ENCODE assay signal across 7 mouse cellular contexts in the genomic region with DNA sequence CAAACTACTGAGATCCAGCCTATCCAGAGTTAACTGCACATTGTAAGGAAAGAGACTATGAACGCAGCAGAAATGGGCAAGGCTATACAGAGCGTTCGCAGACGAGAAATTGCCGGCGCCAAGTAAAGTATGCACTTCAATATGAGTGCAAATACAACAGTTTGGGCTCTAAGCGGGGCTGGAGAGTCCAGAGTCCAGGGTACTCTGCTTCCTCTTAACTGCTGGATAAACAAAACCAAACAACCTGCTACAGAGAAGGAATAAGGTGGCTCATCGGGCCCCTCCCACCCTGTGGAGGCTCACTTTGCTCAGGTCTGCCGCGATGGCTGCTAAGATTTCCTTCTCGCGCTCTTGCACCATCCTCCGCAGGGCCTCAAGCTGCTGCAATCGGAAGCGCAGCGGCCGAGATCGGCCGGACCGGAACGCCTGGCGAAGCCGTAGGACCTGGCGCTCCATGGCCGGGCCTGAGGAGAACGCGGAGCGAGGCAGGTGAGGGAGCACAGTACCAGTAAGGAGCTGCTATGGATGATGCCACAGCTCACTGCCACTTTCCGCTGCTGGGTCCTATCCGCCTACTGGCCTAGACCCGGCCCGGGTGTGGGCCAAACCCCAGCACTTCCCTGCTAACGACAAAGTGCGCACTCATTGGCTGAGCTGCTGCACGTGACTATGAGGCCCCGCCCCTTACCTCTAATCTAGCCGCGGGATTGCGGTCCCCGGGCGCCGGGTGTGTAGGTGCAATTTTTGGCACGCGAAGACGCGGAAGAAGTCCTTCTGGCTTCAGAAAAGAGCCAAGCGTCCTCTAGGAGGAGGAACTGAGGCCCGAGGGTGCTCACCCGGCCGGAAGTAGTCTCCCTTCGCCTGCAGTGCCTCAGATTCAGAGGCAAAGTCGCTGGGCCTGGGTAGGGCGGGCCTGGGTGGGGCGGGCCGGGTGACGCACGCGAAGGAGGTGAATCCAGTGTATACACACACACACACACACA. TPM values are rescaled to one million over a fixed set of nuclear protein-coding genes. Genes with fewer than 3 reads are reported as not detected.
DNase-seq lines count a peak whose midpoint lies in the region; ATAC-seq and TF ChIP-seq lines count a peak whose summit lies in the region.

TSS of gene Aldh3a2 (minus strand) at position 914 of the 983 bp plus-strand sequence.

- H3K4me1 ChIP-seq in embryonic facial prominence, embryonic 12.5 days, result peaks cover 6% of the 10 kb centered on the region; the same call in 1 of the 2 replicates
- H3K4me1 ChIP-seq in kidney, adult 2 months (ENCODE audit: control insufficient read depth, insufficient read depth, low read length), result no peaks in the 10 kb centered on the region; the same call in 1 of the 2 replicates
- H3K4me1 ChIP-seq in limb, embryonic 12.5 days (replicated peaks), result peaks cover 5% of the 10 kb centered on the region; the same call in 1 of the 2 replicates
- peaks cover 14% of the 10 kb centered on the region for H3K4me1 ChIP-seq in midbrain, embryonic 15.5 days
- no peaks in the 10 kb centered on the region for H3K4me1 ChIP-seq in spleen, adult 2 months (ENCODE audit: control insufficient read depth, insufficient read depth, insufficient read length)

- peak; percentile 98 for ATAC-seq in embryonic facial prominence, embryonic 12.5 days (ENCODE audit: insufficient number of reproducible peaks, insufficient read depth, low FRiP score, low TSS enrichment)
- ATAC-seq in limb, embryonic 12.5 days (ENCODE audit: insufficient number of reproducible peaks, insufficient read depth, low FRiP score, low TSS enrichment, low read depth), result peak; percentile 99
- ATAC-seq in midbrain, embryonic 15.5 days (replicated peaks), result peak; percentile 100

- H3K27ac ChIP-seq in embryonic facial prominence, embryonic 12.5 days, result peak within 1 kb of the TSS; percentile 91
- peak within 1 kb of the TSS; percentile 97 for H3K27ac ChIP-seq in kidney, adult 2 months (ENCODE audit: insufficient read depth, low read depth, low read length)
- H3K27ac ChIP-seq in limb, embryonic 12.5 days, result peak within 1 kb of the TSS; percentile 92
- H3K27ac ChIP-seq in midbrain, embryonic 15.5 days, result peak within 1 kb of the TSS; percentile 93
- H3K27ac ChIP-seq in spleen, adult 2 months (ENCODE audit: insufficient read depth, low read length), result peak within 1 kb of the TSS; percentile 96

- peak within 1 kb of the TSS; percentile 61 for H3K4me2 ChIP-seq in embryonic facial prominence, embryonic 12.5 days (replicated peaks)
- peak within 1 kb of the TSS; percentile 78 for H3K4me2 ChIP-seq in limb, embryonic 12.5 days
- peak within 1 kb of the TSS; percentile 67 for H3K4me2 ChIP-seq in midbrain, embryonic 15.5 days

- no peaks in the 10 kb centered on the region for H3K9me3 ChIP-seq in embryonic facial prominence, embryonic 12.5 days
- H3K9me3 ChIP-seq in limb, embryonic 12.5 days, result no peaks in the 10 kb centered on the region
- no peaks in the 10 kb centered on the region for H3K9me3 ChIP-seq in midbrain, embryonic 15.5 days

- peak within 1 kb of the TSS; percentile 69 for H3K4me3 ChIP-seq in embryonic facial prominence, embryonic 12.5 days
- peak within 1 kb of the TSS; percentile 88 for H3K4me3 ChIP-seq in kidney, adult 2 months (ENCODE audit: insufficient read depth, low read depth, low read length)
- peak within 1 kb of the TSS; percentile 68 for H3K4me3 ChIP-seq in limb, embryonic 12.5 days (replicated peaks)
- peak within 1 kb of the TSS; percentile 71 for H3K4me3 ChIP-seq in midbrain, embryonic 15.5 days
- peak within 1 kb of the TSS; percentile 93 for H3K4me3 ChIP-seq in spleen, adult 2 months (ENCODE audit: extremely low read depth, insufficient read depth, insufficient read length)

- TF ChIP-seq CTCF in kidney, adult 2 months (conservative IDR thresholded peaks at IDR 0.05; ENCODE audit: insufficient read depth, insufficient read length, low read depth, low read length), result peak; percentile 8; the same call in 1 of the 2 replicates
- TF ChIP-seq CTCF in spleen, adult 2 months (IDR thresholded peaks at IDR 0.05; ENCODE audit: extremely low read depth, insufficient read depth, insufficient read length, insufficient replicate concordance), result no peak

- WGBS in embryonic facial prominence, embryonic 12.5 days, result 1% methylated on average over 58 of the region's 58 CpGs
- WGBS in kidney, adult 2 months, result under 1% methylated on average over 58 of the region's 58 CpGs
- 1% methylated on average over 58 of the region's 58 CpGs for WGBS in limb, embryonic 12.5 days
- WGBS in midbrain, embryonic 15.5 days, result under 1% methylated on average over 57 of the region's 58 CpGs
- under 1% methylated on average over 58 of the region's 58 CpGs for WGBS in spleen, adult 2 months

- peak; percentile 94 for DNase-seq in adrenal gland, postnatal 25 days
- DNase-seq in heart, adult 18-20 months, result peak; percentile 98 to 99
- DNase-seq in kidney, adult 2 months, result peak; percentile 98
- DNase-seq in spleen, adult 2 months (ENCODE audit: low read depth in 1 of 2, low spot score in 2 of 2), result peak; percentile 92 to 96

- H3K27me3 ChIP-seq in embryonic facial prominence, embryonic 12.5 days, result no peaks in the 10 kb centered on the region
- H3K27me3 ChIP-seq in kidney, adult 2 months (replicated peaks; ENCODE audit: control insufficient read depth, insufficient read depth, low read length), result no peaks in the 10 kb centered on the region
- peaks cover 4% of the 10 kb centered on the region; the same call in 1 of the 2 replicates for H3K27me3 ChIP-seq in limb, embryonic 12.5 days
- H3K27me3 ChIP-seq in midbrain, embryonic 15.5 days (replicated peaks), result 0 out of 2 replicates have a peak, but pooled peaks cover 4% of the 10 kb centered on the region
- no peaks in the 10 kb centered on the region for H3K27me3 ChIP-seq in spleen, adult 2 months (ENCODE audit: control insufficient read depth, insufficient read depth, low read length)

- H3K36me3 ChIP-seq in embryonic facial prominence, embryonic 12.5 days, result peaks cover 8% of the 10 kb centered on the region; the same call in 1 of the 2 replicates
- H3K36me3 ChIP-seq in kidney, adult 2 months (ENCODE audit: control insufficient read depth, insufficient read depth, low read length), result peaks cover 1% of the 10 kb centered on the region; the same call in 1 of the 2 replicates
- H3K36me3 ChIP-seq in limb, embryonic 12.5 days, result peaks cover 22% of the 10 kb centered on the region
- peaks cover 8% of the 10 kb centered on the region; the same call in 1 of the 2 replicates for H3K36me3 ChIP-seq in midbrain, embryonic 15.5 days (replicated peaks)
- H3K36me3 ChIP-seq in spleen, adult 2 months (ENCODE audit: control insufficient read depth, insufficient read depth, low read length), result peaks cover 18% of the 10 kb centered on the region

- TF ChIP-seq POLR2A in kidney, adult 2 months (IDR thresholded peaks at IDR 0.05; ENCODE audit: low read depth, low read length), result peak; percentile 98
- peak; percentile 98 for TF ChIP-seq POLR2A in spleen, adult 2 months (IDR thresholded peaks at IDR 0.05; ENCODE audit: low read depth, low read length)

- peak within 1 kb of the TSS; percentile 76 for H3K9ac ChIP-seq in embryonic facial prominence, embryonic 12.5 days
- peak within 1 kb of the TSS; percentile 77 for H3K9ac ChIP-seq in limb, embryonic 12.5 days (replicated peaks)
- H3K9ac ChIP-seq in midbrain, embryonic 15.5 days, result peak within 1 kb of the TSS; percentile 75

RNA-seq across cellular contexts. Expression of gene Aldh3a2, which starts in this region (rescaled TPM):
- total RNA-seq in adrenal gland, postnatal 25 days (2021), result 54.9 and 69.0 TPM in 2 replicates
- polyA plus RNA-seq in embryonic facial prominence, embryonic 12.5 days (2016; fragmentation: Nextera tagmentation; extraction: Ambion mirVana), result 22.7 and 23.8 TPM in 2 replicates
- 10 to 100 TPM; 32.0 to 39.0 TPM for total RNA-seq in heart, adult 18-20 months (2021)
- 106 and 112 TPM in 2 replicates for polyA plus RNA-seq in kidney, adult 2 months (2012; rRNA removed)
- 20.4 and 24.3 TPM in 2 replicates for polyA plus RNA-seq in limb, embryonic 12.5 days (2016; fragmentation: Nextera tagmentation; extraction: Ambion mirVana)
- 27.0 and 27.3 TPM in 2 replicates for polyA plus RNA-seq in midbrain, embryonic 15.5 days (2015; fragmentation: Nextera tagmentation; extraction: Ambion mirVana)
- 27.3 and 32.1 TPM in 2 replicates for polyA plus RNA-seq in spleen, adult 2 months (2012; rRNA removed)

Comparison
In these comparisons a context has a peak if more than half of its experiments do, and no peak if none do; other contexts are left out.
1. Peak in every context shown above with its lines: DNase-seq, ATAC-seq, H3K4me3 ChIP-seq and H3K27ac ChIP-seq.